Mouse (Mus musculus) brain, embryonic 14.5 days (tissue): ENCODE results near the gene Itga8. TPM values are rescaled to one million over a fixed set of nuclear protein-coding genes. Genes with fewer than 3 reads are reported as not detected.

Experiments
- DNase-seq: peaks from one replicate; pipeline ENCODE4 v3.0.0-alpha.2; 2011; ENCODE audit warnings: low read depth
- CTCF ChIP-seq: fragments of 200-500 bp; IDR thresholded peaks from 2 replicates; pipeline ENCODE4 v1.5.1; 2012; ENCODE audit warnings: inconsistent platforms, mild to moderate bottlenecking, moderate library complexity, borderline replicate concordance; ENCODE audit not compliant: insufficient read depth, insufficient read length; ENCODE audit errors: extremely low read depth
- POLR2A ChIP-seq: fragments of 200-500 bp; IDR thresholded peaks from 2 replicates; pipeline ENCODE4 v1.6.1; 2012; ENCODE audit warnings: mild to moderate bottlenecking, inconsistent platforms, borderline replicate concordance; ENCODE audit not compliant: poor library complexity, insufficient read depth, insufficient read length, severe bottlenecking; ENCODE audit errors: extremely low read depth
- polyA plus RNA-seq: library from polyadenylated mRNA; depleted of rRNA; stranded (reverse); fragments of >200 nt; gene quantifications from 2 replicates; pipeline ENCODE4 v1.2.3, GENCODE M21; 2012

Itga8 gene
- polyA plus RNA-seq, 1 experiment, result 3.1 TPM

DNA sequence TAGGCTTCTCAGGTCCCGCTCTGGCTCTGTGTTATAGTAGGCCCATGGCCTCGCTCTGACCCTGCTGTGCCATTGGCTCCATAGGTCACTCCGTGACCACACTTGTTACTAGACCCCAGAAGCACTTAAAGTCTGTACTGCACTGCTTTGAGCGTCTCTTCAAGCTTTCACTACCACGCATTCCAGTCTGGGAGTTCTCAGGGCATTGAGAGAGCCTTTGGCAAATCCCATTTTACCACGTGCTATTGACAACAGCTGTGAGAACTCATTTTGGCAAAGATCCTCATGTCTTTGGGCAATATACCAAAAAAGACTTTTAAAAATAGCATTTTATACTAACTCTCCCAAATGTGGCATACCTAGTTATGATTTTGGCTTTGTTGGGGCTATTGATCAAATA is 147.0 kb downstream of the Itga8 start:
- DNase-seq, result peak; percentile 35
- TF ChIP-seq POLR2A (no peak), CTCF (no peak)

DNA sequence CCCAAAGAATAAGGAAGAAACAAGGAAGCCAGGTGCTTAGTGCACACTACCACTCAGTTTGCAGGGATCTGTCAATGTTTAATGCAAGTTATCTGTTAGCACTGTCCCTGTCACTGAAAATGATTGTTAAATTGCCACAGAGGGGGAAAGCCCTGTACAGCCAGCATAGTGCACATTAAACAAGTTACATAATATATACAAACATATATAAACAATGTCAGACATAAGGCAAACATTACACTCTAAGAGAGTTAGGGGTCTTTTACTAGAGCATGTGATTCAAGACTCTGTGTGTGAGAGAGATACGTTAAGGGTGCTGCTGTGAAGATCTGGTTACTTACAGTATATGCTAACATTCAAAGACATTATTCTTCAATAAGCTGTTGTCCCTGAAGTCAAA is 148.2 kb downstream of the Itga8 start:
- TF ChIP-seq POLR2A, result no peak
- TF ChIP-seq CTCF, result no peak
- no peak for DNase-seq

GRCm38 (mm10) chr2:12147902-12148301 is 153.8 kb downstream of the Itga8 start:
- no peak for DNase-seq
- no peak for TF ChIP-seq POLR2A
- TF ChIP-seq CTCF, result no peak

DNA sequence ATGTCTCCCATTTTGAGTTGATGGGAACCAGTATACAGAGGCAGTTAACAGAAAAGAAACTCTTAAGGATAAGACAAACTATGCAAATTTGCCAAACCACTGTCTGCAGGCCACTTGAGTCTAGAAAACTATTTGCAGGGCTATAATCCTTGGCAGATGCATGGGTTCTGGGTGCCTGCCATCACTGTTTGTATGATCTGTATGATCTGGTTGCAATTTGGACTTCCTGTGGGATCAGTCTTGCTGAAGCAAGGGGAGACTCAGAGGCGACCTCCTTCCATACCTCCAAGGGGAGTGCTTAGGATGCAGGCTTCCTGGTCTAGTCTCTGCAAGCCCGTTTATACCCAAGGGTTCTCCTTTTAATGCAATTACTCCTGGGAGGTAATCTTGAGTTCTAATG is 155.1 kb downstream of the Itga8 start:
- TF ChIP-seq POLR2A (no peak), CTCF (no peak)
- no peak for DNase-seq

- no peak for DNase-seq
- TF ChIP-seq POLR2A (no peak), CTCF (no peak)
Observed at GRCm38 (mm10) chr2:12138765-12139368, 162.9 kb downstream of the Itga8 start.

- no peak for DNase-seq
- TF ChIP-seq POLR2A (no peak), CTCF (no peak)
Observed at GRCm38 (mm10) chr2:12126580-12126979, 175.1 kb downstream of the Itga8 start.

- no peak for TF ChIP-seq POLR2A
- TF ChIP-seq CTCF, result no peak
- DNase-seq, result no peak
Observed at GRCm38 (mm10) chr2:12115479-12115878, 186.2 kb downstream of the Itga8 start.

- no peak for DNase-seq
- no peak for TF ChIP-seq POLR2A
- TF ChIP-seq CTCF, result no peak
Observed at GRCm38 (mm10) chr2:12109306-12109705, 192.4 kb downstream of the Itga8 start.

- TF ChIP-seq CTCF (no peak), POLR2A (no peak)
- no peak for DNase-seq
Observed at GRCm38 (mm10) chr2:12108306-12108705, 193.4 kb downstream of the Itga8 start.

DNA sequence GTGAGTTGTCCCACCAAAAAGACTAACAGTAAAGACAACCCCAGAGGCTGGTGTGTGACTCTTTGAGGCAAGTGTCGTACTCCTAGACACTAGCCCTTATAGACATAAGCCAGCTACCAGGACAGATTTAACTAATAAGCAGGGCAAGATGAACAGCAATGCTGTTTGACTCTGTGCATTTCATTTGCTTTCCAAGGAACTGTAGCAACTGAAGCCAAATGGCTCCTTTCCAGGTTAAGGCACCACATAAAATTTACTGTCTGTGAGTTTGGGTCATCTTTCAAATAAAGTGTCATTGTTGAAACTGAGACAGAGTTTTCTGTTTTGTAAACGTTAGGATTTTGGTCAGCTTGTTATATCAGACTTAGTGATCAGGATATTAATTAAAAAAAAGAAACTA is 194.5 kb downstream of the Itga8 start:
- TF ChIP-seq CTCF (no peak), POLR2A (no peak)
- no peak for DNase-seq

- DNase-seq, result no peak
- TF ChIP-seq CTCF (no peak), POLR2A (no peak)
Observed at GRCm38 (mm10) chr2:12103183-12103582, 198.5 kb downstream of the Itga8 start.

DNA sequence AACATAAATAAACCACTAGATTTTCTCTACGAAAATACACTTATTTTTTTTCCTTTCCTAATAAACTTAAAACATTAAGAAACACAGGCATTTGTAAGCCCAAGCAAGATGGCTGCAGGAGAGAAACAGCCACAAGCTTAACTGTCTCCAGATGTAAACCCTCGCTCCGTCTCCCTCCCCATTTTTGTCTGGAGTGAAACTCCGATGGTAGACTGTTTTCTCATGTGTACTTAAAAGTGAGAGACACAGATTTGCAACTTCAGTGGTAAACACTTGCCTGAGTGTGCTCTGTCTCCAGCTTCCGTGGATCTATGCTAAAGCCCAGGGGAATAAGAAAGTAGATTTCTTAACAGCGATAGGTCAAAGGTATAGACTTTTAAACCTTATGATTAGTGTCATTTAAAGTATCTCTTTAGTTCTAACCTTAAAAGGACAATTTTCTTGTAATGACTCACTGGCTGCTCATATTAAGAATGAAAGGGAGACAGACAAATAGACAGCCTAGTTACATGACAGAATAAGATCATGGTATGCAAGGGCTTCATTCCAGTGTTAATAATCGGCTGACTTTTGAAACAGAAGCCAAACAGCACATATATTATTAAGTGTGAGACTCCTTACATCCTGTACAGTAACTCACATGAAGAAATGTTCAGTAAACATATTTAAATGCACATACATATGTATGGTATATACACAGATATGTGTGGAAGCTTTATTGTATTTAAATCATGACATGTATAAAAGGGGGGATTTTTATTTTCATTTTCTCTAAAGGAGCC is 209.3 kb downstream of the Itga8 start:
- TF ChIP-seq CTCF (no peak), POLR2A (no peak)
- DNase-seq, result no peak
